Mouse (Mus musculus) skeletal muscle tissue, adult 2 months (tissue): ENCODE data around the gene Lrrc43.

Experiments used
- DNase-seq: peaks from one replicate; pipeline ENCODE4 v3.0.0-alpha.2; 2012; ENCODE audit warnings: low read depth, low spot score

The Lrrc43 gene

DNA sequence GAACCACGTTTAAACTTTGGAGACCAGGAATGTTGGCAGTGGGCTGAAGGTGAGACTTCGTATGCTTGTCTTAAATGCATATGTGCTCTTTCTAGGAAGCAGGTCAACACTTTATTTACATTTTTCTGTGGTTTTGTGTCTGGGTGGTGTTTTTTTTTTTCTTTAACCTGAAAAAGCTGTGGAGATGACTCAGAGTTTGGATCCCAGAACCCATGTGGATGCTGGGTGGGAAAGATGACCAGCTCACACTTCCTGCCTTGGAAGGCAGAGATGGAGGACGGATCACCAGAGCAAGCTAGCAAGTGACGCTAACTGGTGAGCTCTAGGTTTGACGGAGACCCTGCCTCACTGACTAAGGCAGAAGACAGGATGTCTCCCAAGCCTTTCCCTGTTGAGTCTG lies 25.8 kb downstream of the Lrrc43 start:
- no peak for DNase-seq

DNA sequence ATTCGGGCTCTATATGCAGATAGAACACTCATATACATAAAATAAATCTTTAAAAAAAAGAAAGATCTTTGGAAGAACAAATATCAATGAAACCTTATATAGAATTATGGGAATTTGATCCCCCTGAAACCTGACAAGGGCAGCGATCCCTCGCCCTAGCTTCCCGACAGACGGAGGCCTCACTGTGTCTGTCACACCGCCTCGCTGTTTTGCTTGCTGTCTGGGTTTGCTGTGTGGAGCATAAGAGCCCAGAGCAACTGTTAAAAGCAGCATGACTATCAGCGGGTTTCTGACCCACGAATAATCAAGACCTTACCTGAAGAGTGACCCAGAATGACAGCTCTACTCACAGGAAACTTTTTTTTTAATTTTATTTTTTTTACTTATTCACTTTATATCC lies 31.6 kb downstream of the Lrrc43 start:
- no peak for DNase-seq

DNA sequence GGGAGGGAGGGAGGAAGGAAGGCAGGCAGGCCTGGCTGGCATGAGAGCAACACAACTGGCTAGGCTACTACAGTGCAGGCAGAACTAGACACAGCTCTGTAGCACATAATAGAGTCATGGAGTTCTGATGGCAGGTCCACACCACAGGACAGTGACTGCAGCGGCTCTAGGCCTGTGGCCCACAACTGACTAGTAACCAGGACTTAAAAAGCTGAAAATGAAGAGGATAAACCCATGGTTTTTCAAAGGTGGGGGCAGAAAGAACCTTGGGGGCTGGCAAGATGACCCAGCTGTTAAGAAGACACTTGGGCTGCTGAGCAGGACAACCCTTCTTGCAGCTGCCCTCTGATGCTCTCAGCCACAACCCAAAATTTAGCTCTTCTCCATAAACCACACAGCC lies 32.5 kb downstream of the Lrrc43 start:
- no peak for DNase-seq

DNA sequence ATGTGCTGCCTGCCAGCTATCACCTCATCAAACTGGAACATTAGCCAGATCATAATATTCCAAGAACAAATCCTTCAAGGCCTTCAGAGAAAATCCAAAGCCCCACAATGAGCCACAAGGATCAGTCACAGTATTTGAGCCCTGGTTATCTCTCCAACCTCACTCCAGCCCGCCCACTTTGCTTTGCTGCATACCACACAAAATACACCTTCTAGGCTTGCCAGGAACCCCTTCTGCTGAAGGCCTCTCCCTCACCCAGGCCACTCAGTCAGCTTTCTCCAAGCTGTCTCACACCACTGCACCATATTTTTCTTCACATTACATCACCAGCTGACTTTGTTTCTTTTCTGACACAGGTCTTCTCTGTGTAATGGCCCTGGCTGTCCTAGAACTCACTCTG lies 33.1 kb downstream of the Lrrc43 start:
- no peak for DNase-seq

DNA sequence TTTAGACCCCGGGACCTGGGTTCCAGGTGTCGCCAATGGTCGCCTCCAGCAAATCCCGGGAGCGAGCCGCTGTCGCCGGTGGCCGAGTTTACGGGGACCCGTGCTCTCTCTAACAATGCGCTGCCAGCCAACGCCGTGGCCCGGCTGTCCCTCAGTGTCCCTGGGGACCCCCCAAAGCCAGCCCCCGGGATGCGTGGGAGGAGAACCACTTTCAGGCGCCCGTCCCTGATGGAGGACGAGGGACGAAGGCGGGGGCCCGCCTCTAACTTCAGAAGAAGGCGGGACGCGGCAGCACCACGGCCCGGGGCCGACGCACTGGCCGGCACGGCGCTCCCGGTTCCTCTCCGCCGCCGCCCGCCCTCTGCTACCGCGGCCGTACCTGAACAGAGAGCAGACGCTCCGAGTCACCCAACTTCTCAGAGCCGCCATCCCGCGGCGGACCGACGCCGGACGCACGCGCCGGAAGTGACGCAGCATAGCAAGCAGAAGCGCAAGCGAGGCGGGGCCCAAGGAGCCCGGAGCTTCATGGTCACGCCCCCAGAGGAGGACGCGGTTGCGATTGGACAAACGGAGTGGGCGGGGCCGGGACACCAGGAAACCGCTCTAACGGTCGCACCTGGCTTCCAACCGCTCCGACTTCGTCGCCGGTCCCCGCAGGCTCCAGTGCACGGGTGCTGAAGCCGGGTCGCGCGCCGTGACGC lies 34.7 kb downstream of the Lrrc43 start, which contains the start of gene Diablo:
Gene Diablo, minus strand, starts transcription at position 485 of the 701 bp plus-strand sequence.
- DNase-seq, result peak; percentile 95

DNA sequence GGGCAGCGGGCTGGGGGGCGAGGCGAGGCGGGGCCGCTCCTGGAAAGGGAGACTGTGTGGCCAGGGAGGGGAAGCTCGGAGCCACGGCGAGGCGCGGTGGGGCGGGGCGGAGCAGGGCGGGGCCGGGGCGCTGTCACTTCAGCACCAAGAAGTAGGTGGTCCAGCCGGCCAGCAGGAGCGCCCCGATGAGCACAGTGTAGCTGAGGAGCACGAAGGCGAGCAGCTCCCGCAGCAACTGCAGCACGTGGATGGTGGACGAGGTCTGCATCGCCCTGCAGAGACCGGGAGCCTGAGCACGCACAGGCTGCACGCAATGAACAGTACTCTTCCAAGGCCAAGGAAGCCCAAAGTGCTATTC lies 35.3 kb downstream of the Lrrc43 start:
- no peak for DNase-seq

DNA sequence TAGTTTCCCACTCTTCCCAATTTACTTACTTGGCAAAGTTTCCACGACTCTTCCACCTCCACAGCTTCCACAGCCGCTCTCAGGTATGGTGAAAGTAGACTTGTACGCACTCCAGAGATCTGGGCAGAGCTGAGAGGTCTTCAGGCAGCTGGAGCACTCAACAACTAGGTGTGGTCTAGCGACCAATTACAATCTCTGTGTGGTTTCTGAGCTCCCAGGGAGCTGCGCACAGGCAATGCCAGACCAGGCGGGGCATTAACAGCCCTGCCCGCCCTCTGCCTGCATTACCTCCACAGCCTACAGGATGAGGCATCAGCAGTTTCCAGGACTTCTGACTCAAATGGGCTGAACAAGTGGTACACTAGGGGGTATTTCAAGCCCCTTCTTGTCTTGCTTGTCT lies 36.2 kb downstream of the Lrrc43 start, which contains the start of gene Gm49027:
Gene Gm49027, minus strand, starts transcription at position 208 of the 400 bp plus-strand sequence.
- DNase-seq, result no peak

DNA sequence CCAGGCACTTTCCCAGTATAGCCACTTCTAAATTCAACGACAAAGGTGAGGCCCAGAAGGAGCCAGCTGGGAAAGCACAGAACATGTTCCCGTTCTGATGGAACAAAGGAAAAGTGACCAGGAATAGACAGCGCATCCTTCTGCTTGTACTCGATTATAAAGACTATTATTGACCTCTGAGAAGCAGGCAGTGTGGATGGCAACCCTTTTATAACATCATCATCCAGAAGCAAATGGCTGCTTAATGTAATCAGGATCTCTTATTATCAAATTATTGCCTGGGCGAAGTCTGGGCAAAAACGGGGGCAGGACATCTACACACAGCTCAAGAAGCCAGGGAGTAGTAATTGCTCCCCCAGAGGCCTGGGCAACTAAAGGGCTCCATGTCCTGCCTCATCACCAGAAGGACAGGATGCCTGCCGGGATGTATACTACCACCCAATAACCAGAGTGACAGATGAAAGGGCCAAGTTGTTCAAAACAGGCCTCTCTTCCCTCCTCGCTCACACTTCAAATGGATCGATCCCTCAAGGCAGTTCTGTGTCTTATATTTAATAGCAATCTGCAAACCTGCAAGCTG lies 36.9 kb downstream of the Lrrc43 start:
- DNase-seq, result no peak

DNA sequence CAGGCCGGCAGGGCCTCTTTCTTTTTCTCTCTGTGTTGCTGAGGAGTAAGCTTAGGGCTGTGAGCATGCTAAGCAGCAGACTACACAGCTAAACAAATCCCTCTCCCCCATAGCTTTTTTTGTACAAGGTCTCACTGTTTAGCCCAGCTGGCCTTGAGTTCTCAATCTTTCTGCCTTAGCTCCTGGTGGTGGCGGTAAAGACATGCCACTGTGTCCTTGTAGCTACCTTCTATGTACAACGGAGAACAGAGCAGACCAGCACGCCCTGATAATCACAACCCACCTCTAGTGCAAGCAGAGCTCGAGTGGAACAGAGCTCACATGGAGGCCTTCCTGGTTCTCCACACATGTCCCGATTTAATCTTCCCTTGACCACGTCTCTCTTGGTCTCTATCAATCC lies 39.5 kb downstream of the Lrrc43 start:
- DNase-seq, result no peak

DNA sequence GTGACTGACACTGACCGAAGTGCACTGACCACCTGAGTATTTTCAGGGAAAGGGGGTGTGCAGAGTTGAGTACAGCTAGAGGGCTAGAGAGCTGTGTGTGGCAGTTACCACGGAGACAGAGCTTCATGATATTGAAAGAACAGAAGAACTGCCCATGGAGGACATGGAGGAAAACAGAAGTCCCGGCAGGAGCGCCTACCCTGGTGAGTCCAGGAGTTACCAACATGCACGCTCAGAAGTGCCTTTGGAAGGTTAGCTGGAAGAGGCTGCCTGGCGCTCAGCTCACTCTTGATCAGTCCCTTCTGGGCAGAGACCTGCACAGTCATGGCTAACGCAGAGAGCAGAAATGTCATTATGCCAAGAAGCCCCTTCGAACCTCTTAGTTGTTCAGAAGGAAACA lies 41.0 kb downstream of the Lrrc43 start:
- DNase-seq, result no peak

DNA sequence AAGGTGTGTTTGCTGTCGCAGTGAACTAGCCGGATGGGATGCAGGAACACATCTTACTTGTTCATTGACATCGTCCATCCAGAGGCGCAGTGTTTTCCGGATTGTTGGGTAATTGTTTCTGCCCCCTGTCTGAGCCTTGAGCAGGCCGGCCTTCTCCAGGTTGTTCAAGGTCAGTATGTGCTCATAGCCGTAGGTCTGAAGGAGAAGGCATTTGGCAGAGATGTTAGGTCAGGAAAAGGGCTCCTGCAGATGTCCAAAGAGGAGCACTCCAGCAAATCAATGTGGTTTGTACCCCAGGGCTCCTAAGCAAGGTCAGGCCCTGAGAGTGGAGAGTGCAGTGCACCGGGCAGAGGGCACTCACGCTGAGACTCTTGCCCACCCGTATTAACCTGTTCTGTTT lies 44.7 kb downstream of the Lrrc43 start:
- no peak for DNase-seq

DNA sequence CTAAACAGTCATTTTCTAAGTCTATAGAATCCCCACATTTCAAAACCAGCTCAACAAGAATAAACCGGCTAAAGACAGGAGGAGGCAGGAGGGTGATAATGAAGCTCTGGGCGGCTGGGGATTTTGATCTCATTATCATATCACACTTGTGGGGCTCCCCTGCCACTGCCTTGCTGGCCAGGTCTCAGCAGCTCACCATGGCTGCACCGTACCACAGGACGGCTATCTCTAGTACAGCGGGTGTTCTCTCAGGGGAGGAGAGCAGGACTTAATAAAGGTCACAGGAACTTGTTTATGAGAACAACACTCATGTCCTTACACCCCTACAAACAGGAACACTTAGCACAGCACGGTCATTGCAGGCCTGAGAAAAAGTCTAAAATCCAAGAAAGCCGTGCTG lies 66.6 kb downstream of the Lrrc43 start:
- DNase-seq, result no peak

DNA sequence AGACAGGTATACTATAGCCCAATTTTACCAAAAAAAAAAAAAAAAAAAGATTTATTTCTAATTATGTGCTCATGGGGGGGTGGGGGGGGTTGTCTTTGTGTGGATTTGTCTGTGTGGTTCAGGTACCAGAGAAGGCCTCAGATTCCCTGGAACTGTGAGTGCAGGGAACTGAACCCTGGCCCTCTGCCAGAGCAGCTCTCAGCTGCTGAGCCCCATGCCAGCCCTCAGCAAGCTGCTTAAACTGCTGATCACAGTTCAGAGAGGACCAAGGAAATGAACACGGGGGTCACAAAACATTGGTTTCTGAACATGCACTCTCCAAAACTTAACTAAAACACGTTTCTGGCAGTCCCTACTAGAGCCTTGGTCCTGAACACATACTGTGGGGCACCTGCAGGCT lies 67.3 kb downstream of the Lrrc43 start:
- peak; percentile 66 for DNase-seq
